Mouse (Mus musculus) heart, postnatal 0 days (tissue): Measurements from ENCODE around the gene Magi1.

Experiments used
- CTCF ChIP-seq: IDR thresholded peaks from 2 replicates; pipeline ENCODE4 v1.5.1; 2016; ENCODE audit warnings: antibody characterized with exemption, control low read depth, low read depth
- EP300 ChIP-seq: IDR thresholded peaks from 2 replicates; pipeline ENCODE4 v1.6.1; 2016; ENCODE audit warnings: antibody characterized with exemption, low read depth

DNA sequence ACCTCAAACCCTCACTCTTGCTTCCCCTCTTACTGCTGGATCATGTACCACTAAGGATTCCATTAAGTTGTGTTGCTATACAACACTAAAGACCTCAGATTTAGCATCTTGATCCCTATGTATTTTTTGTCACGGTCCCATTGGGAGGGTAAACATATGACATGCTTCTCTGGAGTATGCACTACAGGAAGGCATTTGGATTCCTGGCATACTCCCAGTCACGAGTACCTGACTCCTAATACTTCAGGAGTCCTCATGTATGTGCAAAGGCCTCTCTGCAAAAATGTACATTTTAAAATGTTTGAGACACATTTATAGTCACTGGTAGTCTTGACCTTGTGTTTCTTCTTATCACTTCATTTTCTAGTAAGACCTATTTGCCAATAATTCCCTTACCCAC lies 2.8 kb upstream of the Magi1 start:
- TF ChIP-seq CTCF (no peak), EP300 (no peak)
